Mouse (Mus musculus) liver, embryonic 11.5 days (tissue): Measurements from ENCODE around the gene Aldh3a2. TPM values are rescaled to one million over a fixed set of nuclear protein-coding genes. Genes with fewer than 3 reads are reported as not detected.

Experiments
- ATAC-seq: fragments of 200-750 bp; cut with Nextera tagmentation; replicated peaks from 2 replicates; pipeline ENCODE4 v1.8.0; 2017; ENCODE audit warnings: moderate number of reproducible peaks, mild to moderate bottlenecking, moderate TSS enrichment, moderate library complexity; ENCODE audit not compliant: low FRiP score
- DNase-seq: peaks from one replicate; pipeline ENCODE4 v3.0.0-alpha.2; 2017; ENCODE audit warnings: low spot score
- H3K27ac ChIP-seq: fragments of 300-500 bp; sonication (generic); 2 replicates; pipeline ENCODE4 v1.5.1; 2014; ENCODE audit warnings: mild to moderate bottlenecking, low read depth, low read length, control low read depth
- H3K27me3 ChIP-seq: fragments of 300-500 bp; sonication (generic); replicated peaks from 2 replicates; pipeline ENCODE4 v1.6.1; 2014; ENCODE audit warnings: low read length, mixed read lengths; ENCODE audit not compliant: control insufficient read depth, insufficient read depth
- H3K36me3 ChIP-seq: fragments of 300-500 bp; sonication (generic); 2 replicates; pipeline ENCODE4 v1.6.1; 2014; ENCODE audit warnings: mild to moderate bottlenecking, low read length, moderate library complexity, mixed read lengths; ENCODE audit not compliant: control insufficient read depth, insufficient read depth
- H3K4me1 ChIP-seq: fragments of 300-500 bp; sonication (generic); replicated peaks from 2 replicates; pipeline ENCODE4 v1.6.1; 2014; ENCODE audit warnings: low read length, mixed read lengths; ENCODE audit not compliant: control insufficient read depth, insufficient read depth
- H3K4me2 ChIP-seq: fragments of 300-500 bp; sonication (generic); 2 replicates; pipeline ENCODE4 v1.6.1; 2014; ENCODE audit warnings: mild to moderate bottlenecking, control low read depth, moderate library complexity
- H3K4me3 ChIP-seq: fragments of 300-500 bp; sonication (generic); 2 replicates; pipeline ENCODE4 v1.5.1; 2014; ENCODE audit warnings: low read depth, low read length, control low read depth
- H3K9ac ChIP-seq: fragments of 300-500 bp; sonication (generic); 2 replicates; pipeline ENCODE4 v1.6.1; 2014; ENCODE audit warnings: low read depth, low read length, control low read depth
- H3K9me3 ChIP-seq: fragments of 300-500 bp; sonication (generic); 2 replicates; pipeline ENCODE4 v1.6.1; 2016; ENCODE audit warnings: low read length, inconsistent platforms, mixed read lengths; ENCODE audit not compliant: control insufficient read depth
- WGBS: fragments of 180-500 bp; shearing (Covaris S2); extraction: QIAGEN DNeasy Blood & Tissue Kit; methylation state at CpG from one replicate; pipeline ENCODE4 v1.1.7; 2014; 5-methylcytosine and 5-hydroxymethylcytosine counted together
- polyA plus RNA-seq: library from polyadenylated mRNA; unstranded; fragments of >200 nt; fragmentation: Nextera tagmentation; extraction: Ambion mirVana; gene quantifications from 2 replicates; pipeline ENCODE4 v1.2.1, GENCODE M21; 2014

Aldh3a2 gene
- polyA plus RNA-seq, 1 experiment from 2014 or later = 23.8 TPM

GRCm38 (mm10) chr11:61228406-61228805, 38.9 kb downstream of the Aldh3a2 start:
- H3K4me3 ChIP-seq = no peak overlapping the region
- H3K4me1 ChIP-seq = no peaks in the 10 kb centered on the region; the same call in 1 of the 2 replicates
- ATAC-seq (no peak), DNase-seq (no peak)
- H3K9ac ChIP-seq = no peak overlapping the region
- H3K27ac ChIP-seq = no peak overlapping the region
- no peaks in the 10 kb centered on the region; the same call in 1 of the 2 replicates for H3K27me3 ChIP-seq
- H3K36me3 ChIP-seq = no peaks in the 10 kb centered on the region
- no peak overlapping the region for H3K4me2 ChIP-seq
- H3K9me3 ChIP-seq = no peaks in the 10 kb centered on the region
- WGBS = 61% methylated on average over 3 of the region's 3 CpGs

- 78% methylated on average over 8 of the region's 8 CpGs for WGBS
- no peak for ATAC-seq
Measured at GRCm38 (mm10) chr11:61227816-61228215, 39.4 kb downstream of the Aldh3a2 start.

GRCm38 (mm10) chr11:61225941-61226412, 41.3 kb downstream of the Aldh3a2 start:
- Histone ChIP-seq H3K9me3 (no peaks in the 10 kb centered on the region), H3K4me1 (peaks cover 2% of the 10 kb centered on the region; the same call in 1 of the 2 replicates), H3K4me3 (no peak overlapping the region), H3K4me2 (no peak overlapping the region), H3K27me3 (no peaks in the 10 kb centered on the region), H3K9ac (no peak overlapping the region), H3K36me3 (no peaks in the 10 kb centered on the region), H3K27ac (no peak overlapping the region)
- DNase-seq (no peak), ATAC-seq (no peak)
- 84% methylated on average over 6 of the region's 6 CpGs for WGBS

More at GRCm38 (mm10) chr11:61227816-61228215, 39.4 kb downstream of the Aldh3a2 start:
- Histone ChIP-seq H3K4me2 (no peak overlapping the region), H3K4me3 (no peak overlapping the region), H3K27me3 (no peaks in the 10 kb centered on the region; the same call in 1 of the 2 replicates), H3K9me3 (no peaks in the 10 kb centered on the region), H3K27ac (no peak overlapping the region), H3K4me1 (peaks cover 2% of the 10 kb centered on the region; the same call in 1 of the 2 replicates), H3K9ac (no peak overlapping the region), H3K36me3 (no peaks in the 10 kb centered on the region)
- no peak for DNase-seq

- no peak for DNase-seq
- Histone ChIP-seq H3K4me3 (no peak overlapping the region), H3K27me3 (no peaks in the 10 kb centered on the region), H3K36me3 (no peaks in the 10 kb centered on the region), H3K4me2 (no peak overlapping the region), H3K9me3 (no peaks in the 10 kb centered on the region), H3K27ac (no peak overlapping the region), H3K4me1 (peaks cover 2% of the 10 kb centered on the region; the same call in 1 of the 2 replicates), H3K9ac (no peak overlapping the region)
- WGBS = 78% methylated on average over 4 of the region's 4 CpGs
- ATAC-seq = no peak
Measured at GRCm38 (mm10) chr11:61225511-61225910, 41.8 kb downstream of the Aldh3a2 start.

GRCm38 (mm10) chr11:61224907-61225306, 42.4 kb downstream of the Aldh3a2 start:
- H3K4me2 ChIP-seq = no peak overlapping the region
- DNase-seq (no peak), ATAC-seq (no peak)
- H3K9me3 ChIP-seq = no peaks in the 10 kb centered on the region
- no peak overlapping the region for H3K4me3 ChIP-seq
- H3K4me1 ChIP-seq = peaks cover 2% of the 10 kb centered on the region; the same call in 1 of the 2 replicates
- H3K27me3 ChIP-seq = no peaks in the 10 kb centered on the region
- no peak overlapping the region for H3K9ac ChIP-seq
- no peaks in the 10 kb centered on the region for H3K36me3 ChIP-seq
- no peak overlapping the region for H3K27ac ChIP-seq
- WGBS = 84% methylated on average over 10 of the region's 10 CpGs

- Histone ChIP-seq H3K4me1 (peaks cover 2% of the 10 kb centered on the region; the same call in 1 of the 2 replicates), H3K27me3 (no peaks in the 10 kb centered on the region), H3K4me2 (no peak overlapping the region), H3K36me3 (no peaks in the 10 kb centered on the region), H3K9me3 (no peaks in the 10 kb centered on the region), H3K27ac (no peak overlapping the region), H3K4me3 (no peak overlapping the region), H3K9ac (no peak overlapping the region)
- no peak for DNase-seq
- 63% methylated on average over 6 of the region's 6 CpGs for WGBS
- no peak for ATAC-seq
Measured at GRCm38 (mm10) chr11:61224234-61224744, 43.0 kb downstream of the Aldh3a2 start.

GRCm38 (mm10) chr11:61222971-61223745, 44.1 kb downstream of the Aldh3a2 start:
- Histone ChIP-seq H3K36me3 (no peaks in the 10 kb centered on the region), H3K4me3 (no peak overlapping the region), H3K27ac (no peak overlapping the region), H3K9me3 (no peaks in the 10 kb centered on the region), H3K27me3 (no peaks in the 10 kb centered on the region), H3K4me2 (no peak overlapping the region), H3K9ac (no peak overlapping the region), H3K4me1 (peaks cover 2% of the 10 kb centered on the region; the same call in 1 of the 2 replicates)
- 79% methylated on average over 9 of the region's 9 CpGs for WGBS
- ATAC-seq (no peak), DNase-seq (no peak)

GRCm38 (mm10) chr11:61222007-61222406, 45.3 kb downstream of the Aldh3a2 start:
- Histone ChIP-seq H3K27ac (no peak overlapping the region), H3K9me3 (no peaks in the 10 kb centered on the region), H3K4me2 (no peak overlapping the region), H3K4me1 (peaks cover 2% of the 10 kb centered on the region; the same call in 1 of the 2 replicates), H3K36me3 (no peaks in the 10 kb centered on the region), H3K27me3 (no peaks in the 10 kb centered on the region), H3K4me3 (no peak overlapping the region), H3K9ac (no peak overlapping the region)
- WGBS = 79% methylated on average over 1 of the region's 1 CpGs
- no peak for ATAC-seq
- DNase-seq = no peak
